Mouse (Mus musculus): ENCODE results near the gene Krt33b.

GRCm38 (mm10) chr11:99994384-99994661, 35.3 kb downstream of the Krt33b start:
- no peak for TF ChIP-seq GATA1 (IDR thresholded peaks at IDR 0.05; ENCODE audit: borderline replicate concordance, low read length)
- TF ChIP-seq FLI1 (IDR thresholded peaks at IDR 0.05; ENCODE audit: low read length), result no peak

Measured in megakaryocyte, embryonic 14.5 days (primary cell).